16 mouse cellular contexts compared by ENCODE assay signal in genomic region chr15:84481259-84481877, GRCm38 (mm10). TPM values are rescaled to one million over a fixed set of nuclear protein-coding genes. Genes with fewer than 3 reads are reported as not detected.
A peak's percentile ranks its signal among the peaks of the same experiment; 100 is the strongest.
DNase-seq lines count a peak whose midpoint lies in the region; ATAC-seq and TF ChIP-seq lines count a peak whose summit lies in the region.
"Had no signal": no experiment of that assay in that cellular context is flagged by ENCODE, and none has a peak within 500 bp of the region (broad histone marks: within the 10 kb centered on the region; RNA-seq: fewer than 3 reads in every experiment).

No protein-coding gene starts in this region.

- 27% methylated on average over 13 of the region's 13 CpGs for WGBS in neural tube, embryonic 14.5 days

- peak; percentile 69; the same call in 1 of the 2 replicates for ATAC-seq in neural tube, embryonic 14.5 days (ENCODE audit: low read depth)
- ATAC-seq: activated CD4-positive, CD25-positive, alpha-beta regulatory T cell, adult 4 months; lung, postnatal 0 days had no signal

- H3K9me3 ChIP-seq in neural tube, embryonic 14.5 days (ENCODE audit: control insufficient read depth, low read length) = no peaks in the 10 kb centered on the region
- H3K9me3 ChIP-seq: embryonic facial prominence, embryonic 13.5 days; midbrain, embryonic 12.5 days had no signal

- no peak for TF ChIP-seq CTCF in layer of hippocampus, adult 2 months (conservative IDR thresholded peaks at IDR 0.05)

- H3K4me2 ChIP-seq in neural tube, embryonic 14.5 days (ENCODE audit: low read depth, low read length) = no peak overlapping the region
- H3K4me2 ChIP-seq: embryonic facial prominence, embryonic 13.5 days; midbrain, embryonic 12.5 days had no signal

- peak overlapping the region; percentile 77 for H3K27ac ChIP-seq in layer of hippocampus, adult 2 months
- peak overlapping the region; percentile 44; the same call in 1 of the 2 replicates for H3K27ac ChIP-seq in neural tube, embryonic 14.5 days (ENCODE audit: low read depth, low read length)
- H3K27ac ChIP-seq: embryonic facial prominence, embryonic 13.5 days; midbrain, embryonic 12.5 days had no signal

- no peak for DNase-seq in layer of hippocampus, adult 2 months (ENCODE audit: low spot score in 2 of 2)
- no peak for DNase-seq in layer of hippocampus, adult 9-10 months (ENCODE audit: low spot score)
- DNase-seq in kidney, adult 11 months = peak; percentile 63
- DNase-seq in kidney, postnatal 36 days = peak; percentile 27 to 37
- DNase-seq in layer of hippocampus, adult 11-12 months (ENCODE audit: low spot score) = no peak
- DNase-seq in liver = no peak
- no peak for DNase-seq in cerebellum, adult 11 months
- DNase-seq: cerebellum, postnatal 14 days; heart, adult 11 months had no signal

- H3K9ac ChIP-seq in neural tube, embryonic 14.5 days (replicated peaks; ENCODE audit: low read depth, low read length) = no peak overlapping the region
- H3K9ac ChIP-seq: embryonic facial prominence, embryonic 13.5 days; midbrain, embryonic 12.5 days had no signal

- peaks cover 5% of the 10 kb centered on the region; the same call in 1 of the 2 replicates for H3K4me1 ChIP-seq in neural tube, embryonic 14.5 days (ENCODE audit: control insufficient read depth, insufficient read depth, low read length)

- H3K27me3 ChIP-seq in neural tube, embryonic 14.5 days (ENCODE audit: control insufficient read depth, insufficient read depth, low read length) = no peaks in the 10 kb centered on the region

- no peaks in the 10 kb centered on the region for H3K36me3 ChIP-seq in neural tube, embryonic 14.5 days (ENCODE audit: control insufficient read depth, insufficient read depth, low read length)
- H3K36me3 ChIP-seq: embryonic facial prominence, embryonic 13.5 days; midbrain, embryonic 12.5 days had no signal

- peak overlapping the region; percentile 41 for H3K4me3 ChIP-seq in layer of hippocampus, adult 2 months
- no peak overlapping the region for H3K4me3 ChIP-seq in neural tube, embryonic 14.5 days (ENCODE audit: low read depth, low read length)
- H3K4me3 ChIP-seq: embryonic facial prominence, embryonic 13.5 days; midbrain, embryonic 12.5 days had no signal

RNA-seq across cellular contexts. Expression of gene Shisal1, which starts 34.5 kb away (rescaled TPM):
- 10 to 100 TPM; 61.4 to 63.9 TPM for total RNA-seq in layer of hippocampus, adult 2 months (2021)
- 5.5 and 11.9 TPM in 2 replicates for polyA plus RNA-seq in neural tube, embryonic 14.5 days (2014; fragmentation: Nextera tagmentation; extraction: Ambion mirVana)
- total RNA-seq: MEL had no signal
- polyA plus RNA-seq: activated CD4-positive, CD25-positive, alpha-beta regulatory T cell, adult 4 months; C2C12 had no signal

Comparison
In these comparisons a context has a peak if more than half of its experiments do, and no peak if none do; other contexts are left out.
1. DNase-seq: peak in kidney, adult 11 months (single experiment) and kidney, postnatal 36 days (2 of 2); none in layer of hippocampus, adult 2 months (0 of 2), layer of hippocampus, adult 9-10 months (single experiment), layer of hippocampus, adult 11-12 months (single experiment), liver (single experiment) and cerebellum, adult 11 months (single experiment).